Mouse (Mus musculus) gastrocnemius, postnatal 14 days (tissue): ENCODE results near the gene Pard6b. TPM values are rescaled to one million over a fixed set of nuclear protein-coding genes. Genes with fewer than 3 reads are reported as not detected.

Experiments used
- DNase-seq: peaks from one replicate; pipeline ENCODE4 v3.0.0; 2021; ENCODE audit warnings: mixed read lengths
- intact Hi-C: fragments of 180-260 bp; cut with DNase I; formaldehyde crosslinking; loops from one replicate; pipeline ENCODE4 v1.15.1; 2025; ENCODE audit warnings: low total_unique reads
- microRNA-seq, 2 experiments: library from miRNA; unstranded; fragments of <30 nt; microRNA quantifications; one replicate each; pipeline ENCODE4 v1.2.0; 2021
- total RNA-seq, 2 experiments: library from RNA; stranded (reverse); gene quantifications; 2 replicates each; pipeline ENCODE4 v1.2.3; 2021

Pard6b gene
- total RNA-seq, 2 experiments from 2014 or later: 0.74 to 1.4 TPM

GRCm38 (mm10) chr2:168117967-168118366, 37.2 kb downstream of the Pard6b start:
- DNase-seq: no peak
- intact Hi-C loops: no loop called here

DNA sequence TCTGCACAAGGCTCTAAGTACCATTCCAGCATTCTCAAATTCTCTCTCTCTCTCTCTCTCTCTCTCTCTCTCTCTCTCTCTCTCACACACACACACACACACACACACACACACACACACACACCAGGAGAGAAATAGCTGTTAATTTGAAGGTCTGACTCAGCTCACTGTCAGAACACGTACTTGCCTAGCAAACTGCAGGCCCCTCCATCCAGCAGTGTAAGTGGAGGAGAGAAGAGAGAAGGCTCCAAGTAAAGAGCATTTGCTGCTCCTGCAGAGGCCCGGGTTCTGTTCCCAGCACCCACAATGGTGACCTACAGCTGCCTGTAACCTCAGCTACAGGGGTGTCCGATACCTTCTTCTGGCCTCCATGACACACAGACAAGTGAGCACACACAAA, 37.7 kb downstream of the Pard6b start:
- intact Hi-C loops: no loop called here
- no peak for DNase-seq

GRCm38 (mm10) chr2:168119123-168119522, 38.3 kb downstream of the Pard6b start:
- intact Hi-C loops: no loop called here
- no peak for DNase-seq

- intact Hi-C loops: no loop called here
- DNase-seq: no peak
Measured at GRCm38 (mm10) chr2:168120906-168121305, 40.1 kb downstream of the Pard6b start.

GRCm38 (mm10) chr2:168123652-168124051, 42.8 kb downstream of the Pard6b start:
- intact Hi-C loops: no loop called here
- DNase-seq: no peak

GRCm38 (mm10) chr2:168125288-168126089, 44.7 kb downstream of the Pard6b start:
- intact Hi-C loops: no loop called here
- no peak for DNase-seq

- intact Hi-C loops: no loop called here
- no peak for DNase-seq
Measured at GRCm38 (mm10) chr2:168127767-168128166, 47.0 kb downstream of the Pard6b start.

DNA sequence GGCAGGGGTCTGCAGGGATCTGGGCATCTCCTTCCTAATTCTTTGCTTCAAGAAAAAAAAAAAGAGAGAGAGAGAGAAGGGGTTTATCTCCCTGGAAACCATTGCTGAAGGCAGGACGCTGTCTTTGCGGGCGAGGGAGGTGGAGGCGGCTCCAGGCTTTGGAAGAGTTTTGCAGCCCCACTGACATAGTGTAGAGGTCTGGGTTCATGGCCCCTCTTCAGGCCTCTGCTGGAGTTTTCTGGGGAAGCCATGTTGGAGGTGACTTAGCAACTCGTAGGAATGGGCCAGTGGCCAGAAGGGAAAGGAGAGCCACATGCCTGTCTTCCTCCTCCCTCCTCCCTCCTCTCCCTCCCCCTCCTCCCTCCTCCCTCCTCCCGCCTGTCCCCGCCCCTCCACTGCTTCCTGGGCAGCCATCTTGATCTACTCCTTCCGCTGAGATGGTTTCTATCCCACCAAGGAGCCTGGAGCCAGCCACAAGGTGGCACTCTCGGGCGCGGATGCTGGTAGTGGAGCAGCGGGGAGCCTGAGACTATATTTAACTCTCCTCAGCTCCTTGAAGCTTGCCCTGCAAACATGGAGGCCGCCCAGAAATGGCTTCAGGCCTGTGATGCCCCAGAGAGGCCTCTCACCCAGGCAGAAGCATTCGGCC, 47.5 kb downstream of the Pard6b start:
- peak; percentile 88 for DNase-seq
- intact Hi-C loops: no loop called here

DNA sequence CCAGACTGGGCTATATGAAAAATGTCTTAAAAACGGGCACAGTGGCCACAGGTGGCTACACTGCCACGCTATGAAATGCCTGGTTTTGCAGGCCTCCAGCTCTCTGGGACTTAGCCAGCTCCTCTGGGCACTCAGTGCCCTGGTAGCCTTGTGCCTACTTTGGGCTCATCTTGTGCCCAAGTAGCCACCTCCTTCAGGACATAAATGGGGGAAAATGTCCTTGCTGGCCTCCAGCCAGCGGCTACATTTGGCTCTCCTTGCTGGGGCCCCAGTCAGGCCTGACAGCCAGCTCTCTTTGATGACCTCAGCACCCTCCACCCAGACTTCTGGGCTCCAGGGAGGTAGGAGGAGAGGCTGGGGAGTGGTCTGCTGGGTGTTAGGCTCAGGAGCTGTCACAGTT, 49.2 kb downstream of the Pard6b start:
- no peak for DNase-seq

GRCm38 (mm10) chr2:168137161-168137560, 56.4 kb downstream of the Pard6b start:
- DNase-seq: no peak
- intact Hi-C loops: no loop called here

More for the DNA sequence above, 49.2 kb downstream of the Pard6b start:
- intact Hi-C loops: no loop called here

- intact Hi-C loops: no loop called here
- no peak for DNase-seq
Measured at GRCm38 (mm10) chr2:168143794-168144193, 63.0 kb downstream of the Pard6b start.

- intact Hi-C loops: no loop called here
- no peak for DNase-seq
Measured at GRCm38 (mm10) chr2:168145437-168145836, 64.6 kb downstream of the Pard6b start.

GRCm38 (mm10) chr2:168147722-168148432, 67.1 kb downstream of the Pard6b start:
- no peak for DNase-seq
- intact Hi-C loops: no loop called here

DNA sequence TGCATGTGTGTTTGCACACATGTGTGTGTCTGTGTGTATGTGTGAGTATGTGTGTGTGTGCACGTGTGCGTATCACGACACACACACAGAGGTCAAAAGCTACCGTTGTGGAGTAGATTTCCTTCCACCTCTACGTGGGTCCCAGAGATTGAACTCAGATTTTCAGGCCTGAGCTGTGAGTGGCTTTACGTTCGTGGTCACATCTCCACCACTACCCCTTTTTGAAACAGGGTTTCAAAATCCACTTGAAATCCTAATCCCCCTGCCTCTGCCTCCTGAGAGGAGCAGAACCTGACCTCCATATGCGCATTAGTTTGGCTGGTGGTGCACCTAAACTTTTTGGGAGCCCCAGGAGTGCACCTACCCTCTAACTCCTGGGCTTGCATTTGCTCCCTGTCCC, 68.4 kb downstream of the Pard6b start:
- intact Hi-C loops: no loop called here
- DNase-seq: no peak

Small RNA genes lying within 50 kb of the gene (microRNA-seq; reads per million reads assigned to microRNA genes)
- gene Gm24327: 0 reads per million in 2 experiments

Other genes with a start within 250 kb of the Pard6b start
- 10 to 100 TPM; 13.9 to 15.6 TPM for gene Ptpn1, start 148.9 kb upstream of the Pard6b start, total RNA-seq
- 1 to 10 TPM; 1.6 to 1.7 TPM for gene Ripor3, start 70.4 kb upstream of the Pard6b start, total RNA-seq
- gene Adnp, start 126.1 kb downstream of the Pard6b start, total RNA-seq: 10 to 100 TPM; 19.4 to 23.0 TPM
- gene Gm20716, start 149.4 kb downstream of the Pard6b start, total RNA-seq: 10 to 100 TPM; 10.2 to 13.0 TPM
- 10 to 100 TPM; 51.4 to 52.3 TPM for gene Dpm1, start 149.6 kb downstream of the Pard6b start, total RNA-seq
- gene Mocs3, start 149.6 kb downstream of the Pard6b start, total RNA-seq: 1 to 10 TPM; 4.0 to 4.7 TPM
- gene Kcng1, start 200.7 kb downstream of the Pard6b start, total RNA-seq: under 1 TPM; 0.53 to 0.57 TPM